Mouse (Mus musculus) ES-E14 (cell line): ENCODE measurements around the gene Mansc1. TPM values are rescaled to one million over a fixed set of nuclear protein-coding genes. Genes with fewer than 3 reads are reported as not detected.

Experiments used
- DNase-seq: peaks from one replicate; pipeline ENCODE4 v3.0.0-alpha.2; 2013; ENCODE audit warnings: low read depth, low spot score
- H3K27ac ChIP-seq: 2 replicates; pipeline ENCODE4 v1.5.1; 2012; ENCODE audit warnings: low read depth, mild to moderate bottlenecking, low read length, moderate library complexity, mixed read lengths; ENCODE audit not compliant: poor library complexity, insufficient read depth, severe bottlenecking
- H3K36me3 ChIP-seq: 2 replicates; pipeline ENCODE4 v1.6.1; 2012; ENCODE audit warnings: mild to moderate bottlenecking, low read length, moderate library complexity, mixed read lengths; ENCODE audit not compliant: control insufficient read depth, poor library complexity, insufficient read depth, severe bottlenecking
- H3K4me1 ChIP-seq, 2 experiments: fragments of 150-350 bp in 1 of 2; sonication (generic) in 1 of 2; 2 replicates each; pipeline ENCODE4 v1.6.1; 2012; ENCODE audit warnings: low read length in 2 of 2, mild to moderate bottlenecking in 1 of 2, mixed read lengths in 1 of 2; ENCODE audit not compliant: control insufficient read depth in 2 of 2, insufficient read depth in 2 of 2, poor library complexity in 1 of 2
- H3K4me3 ChIP-seq, 2 experiments: fragments of 150-350 bp in 1 of 2; sonication (generic) in 1 of 2; 2 replicates each; pipeline ENCODE4 v1.5.1; 2012; ENCODE audit warnings: low read length in 2 of 2, low read depth in 1 of 2, mild to moderate bottlenecking in 1 of 2, mixed read lengths in 1 of 2; ENCODE audit not compliant: insufficient read depth in 1 of 2, poor library complexity in 1 of 2, severe bottlenecking in 1 of 2
- H3K9ac ChIP-seq: 2 replicates; pipeline ENCODE4 v1.6.1; 2012; ENCODE audit warnings: low read depth, mild to moderate bottlenecking, low read length, mixed read lengths; ENCODE audit not compliant: poor library complexity, insufficient read depth, severe bottlenecking
- H3K9me3 ChIP-seq: fragments of 150-350 bp; sonication (generic); 2 replicates; pipeline ENCODE4 v1.6.1; 2012; ENCODE audit warnings: low read depth, mild to moderate bottlenecking, low read length; ENCODE audit not compliant: control insufficient read depth, insufficient read depth
- CHD2 ChIP-seq: IDR thresholded peaks from 2 replicates; pipeline ENCODE4 v1.6.1; 2014; ENCODE audit warnings: mild to moderate bottlenecking, low read depth, low read length, inconsistent platforms
- HCFC1 ChIP-seq: IDR thresholded peaks from 2 replicates; pipeline ENCODE4 v1.6.1; 2012; ENCODE audit warnings: low read length, inconsistent platforms, borderline replicate concordance; ENCODE audit not compliant: insufficient read depth
- MAFK ChIP-seq: IDR thresholded peaks from 2 replicates; pipeline ENCODE4 v1.6.1; 2014; ENCODE audit warnings: mild to moderate bottlenecking, low read depth, low read length, inconsistent platforms; ENCODE audit not compliant: insufficient read depth
- ZC3H11A ChIP-seq: IDR thresholded peaks from 2 replicates; pipeline ENCODE4 v1.6.1; 2012; ENCODE audit warnings: low read depth, mild to moderate bottlenecking, inconsistent platforms, low read length, borderline replicate concordance
- ZNF384 ChIP-seq: IDR thresholded peaks from 2 replicates; pipeline ENCODE4 v1.6.1; 2012; ENCODE audit warnings: low read depth, low read length, inconsistent platforms
- in situ Hi-C, 2 experiments: fragments of 600-800 bp; cut with MboI; formaldehyde crosslinking; loops; one replicate each; pipeline ENCODE4 v1.15.1; 2025; ENCODE audit warnings: low sequenced_read_pairs in 2 of 2, inconsistent platforms in 1 of 2; ENCODE audit not compliant: unreplicated experiment in 2 of 2
- total RNA-seq: library from RNA; depleted of rRNA; stranded (reverse); fragments of 300-350 nt; gene quantifications from 2 replicates; pipeline ENCODE4 v1.2.3, GENCODE M21; 2012

Gene Mansc1
- total RNA-seq, 1 experiment = 0.58 TPM

DNA sequence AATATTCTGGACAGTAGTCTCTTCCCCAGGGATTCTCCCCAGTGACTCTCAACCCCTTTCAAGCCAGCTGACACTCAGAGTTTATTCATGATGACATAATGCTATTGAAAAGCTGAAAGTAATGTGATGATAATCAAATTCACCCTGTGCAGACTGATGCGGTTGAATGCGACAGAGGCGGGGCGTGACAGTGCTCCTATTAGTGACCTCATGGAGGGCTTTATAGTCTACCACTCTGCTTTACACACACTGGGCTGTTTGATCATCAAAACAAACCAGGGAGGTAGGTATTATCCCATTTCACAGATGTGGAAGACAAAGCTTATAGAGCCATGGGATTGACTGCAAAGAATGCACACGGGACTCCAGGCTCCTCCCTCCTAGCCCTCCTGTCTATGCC lies 50.2 kb downstream of the Mansc1 start:
- Histone ChIP-seq H3K9ac (no peak overlapping the region), H3K4me3 (no peak overlapping the region), H3K4me1 (peaks cover 8 to 11% of the 10 kb centered on the region in 2 experiments), H3K27ac (no peak overlapping the region), H3K9me3 (no peaks in the 10 kb centered on the region), H3K36me3 (no peaks in the 10 kb centered on the region)
- TF ChIP-seq CHD2 (no peak), MAFK (no peak), HCFC1 (no peak), ZC3H11A (no peak), ZNF384 (no peak)
- in situ Hi-C loops = no loop called here
- DNase-seq = no peak

DNA sequence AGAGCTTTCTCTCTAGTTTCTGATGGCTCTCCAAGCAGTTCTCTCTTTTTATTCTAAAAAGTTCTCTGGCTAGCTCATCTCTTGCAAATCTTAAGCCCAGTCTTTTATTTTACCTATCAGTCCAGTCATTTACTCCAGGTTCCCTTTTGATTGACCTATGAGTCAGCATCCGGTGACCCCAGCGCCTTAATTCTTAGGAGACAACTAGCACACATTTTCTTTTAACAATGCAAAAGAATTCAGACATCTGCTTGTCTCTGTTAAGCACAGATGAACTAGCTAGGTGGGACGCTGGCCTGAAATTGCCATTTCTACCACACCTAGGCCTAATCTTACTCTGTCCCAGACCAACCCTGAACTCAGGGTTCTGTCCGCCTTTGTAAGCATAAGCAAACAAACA lies 52.8 kb downstream of the Mansc1 start:
- in situ Hi-C loops = no loop called here
- TF ChIP-seq CHD2 (no peak), MAFK (peak; percentile 77)
- Histone ChIP-seq H3K36me3 (no peaks in the 10 kb centered on the region), H3K27ac (no peak overlapping the region), H3K4me1 (peaks cover 8 to 11% of the 10 kb centered on the region in 2 experiments), H3K9me3 (no peaks in the 10 kb centered on the region), H3K4me3 (no peak overlapping the region), H3K9ac (no peak overlapping the region)
- no peak for DNase-seq

DNA sequence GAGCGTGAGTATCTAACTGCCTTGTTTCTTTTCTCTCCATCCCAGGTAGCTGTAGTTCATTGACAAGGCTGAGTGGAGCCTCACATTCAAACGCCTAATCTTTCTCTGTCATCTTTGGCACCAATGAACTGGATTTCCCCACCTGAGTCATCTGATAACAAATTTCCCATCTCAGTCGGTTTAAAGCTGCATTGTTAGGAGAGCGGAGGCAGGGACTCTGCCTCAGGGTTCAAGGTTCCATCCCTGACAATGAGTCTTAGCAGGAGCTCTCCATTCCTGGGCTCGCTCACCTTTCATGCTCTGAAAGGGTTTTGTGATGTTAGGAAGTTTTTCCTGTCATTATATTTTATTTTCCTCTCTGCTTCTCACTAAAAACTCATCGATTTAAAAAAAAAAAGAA lies 54.2 kb downstream of the Mansc1 start:
- Histone ChIP-seq H3K27ac (no peak overlapping the region), H3K9me3 (no peaks in the 10 kb centered on the region), H3K9ac (no peak overlapping the region), H3K4me3 (no peak overlapping the region), H3K36me3 (no peaks in the 10 kb centered on the region), H3K4me1 (peaks cover 8 to 11% of the 10 kb centered on the region in 2 experiments)
- no peak for TF ChIP-seq CHD2
- no peak for TF ChIP-seq MAFK
- TF ChIP-seq ZNF384 = no peak
- no peak for TF ChIP-seq HCFC1
- no peak for TF ChIP-seq ZC3H11A
- in situ Hi-C loops = no loop called here
- no peak for DNase-seq

DNA sequence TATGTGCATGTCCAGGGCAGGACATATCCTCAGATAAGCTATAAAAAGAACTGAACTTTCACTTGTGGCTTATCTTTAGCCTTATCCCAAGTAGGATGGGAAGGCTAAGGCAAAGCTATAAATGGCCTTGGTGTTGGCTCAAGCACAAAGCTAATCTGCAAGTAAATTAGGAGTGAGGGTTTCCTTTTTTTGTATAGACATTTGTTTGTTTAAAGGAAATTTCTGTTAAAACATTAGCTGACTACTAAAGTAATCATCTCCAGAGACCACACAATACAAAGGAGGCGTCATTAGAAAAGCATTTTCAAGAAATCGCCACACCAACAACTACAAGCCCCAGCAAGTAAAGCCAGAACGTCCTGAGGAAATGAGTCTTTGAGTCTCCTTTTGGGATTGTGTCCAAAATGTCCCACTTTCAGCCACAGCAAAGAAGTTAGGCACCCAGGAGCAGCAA lies 57.0 kb downstream of the Mansc1 start:
- H3K9ac ChIP-seq = no peak overlapping the region
- in situ Hi-C loops = no loop called here
- H3K9me3 ChIP-seq = no peaks in the 10 kb centered on the region
- H3K27ac ChIP-seq = no peak overlapping the region
- H3K4me1 ChIP-seq = peaks cover 8 to 11% of the 10 kb centered on the region in 2 experiments
- DNase-seq = no peak
- TF ChIP-seq HCFC1 = no peak
- TF ChIP-seq ZNF384 = no peak
- no peak for TF ChIP-seq MAFK
- no peak for TF ChIP-seq CHD2
- no peak for TF ChIP-seq ZC3H11A
- no peaks in the 10 kb centered on the region for H3K36me3 ChIP-seq
- no peak overlapping the region for H3K4me3 ChIP-seq

DNA sequence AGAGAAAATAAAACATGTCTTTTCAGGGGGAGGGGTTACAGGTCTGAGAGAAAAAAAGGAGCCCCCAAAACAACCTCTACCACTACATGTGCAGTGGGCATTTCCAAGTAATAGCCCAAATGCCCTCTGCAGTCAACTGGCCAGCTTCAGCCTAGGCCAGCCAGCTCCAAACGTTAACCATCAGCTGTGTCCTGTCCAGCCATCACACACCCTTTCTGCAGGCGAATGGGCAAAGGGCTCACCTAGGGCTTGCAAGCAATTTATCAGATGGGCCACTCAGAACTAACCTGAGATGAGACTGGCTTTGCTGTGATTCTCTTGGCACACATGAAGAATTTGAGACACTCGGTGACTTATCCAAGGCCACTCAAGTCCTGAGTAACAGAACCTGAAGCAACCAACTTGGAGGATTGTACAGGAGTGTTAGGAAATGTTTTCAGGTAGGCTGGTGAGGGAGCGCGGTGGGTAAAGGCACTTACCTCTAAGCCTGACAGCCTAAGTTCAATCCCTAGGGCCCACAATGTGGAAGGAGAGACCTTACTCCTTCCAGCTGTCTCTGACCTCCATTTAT lies 64.2 kb downstream of the Mansc1 start:
- no peak for TF ChIP-seq CHD2
- no peak for TF ChIP-seq HCFC1
- TF ChIP-seq ZNF384 = no peak
- Histone ChIP-seq H3K36me3 (no peaks in the 10 kb centered on the region), H3K9me3 (no peaks in the 10 kb centered on the region), H3K4me1 (peaks cover 0 to 2% of the 10 kb centered on the region in 2 experiments; a peak in 2 of 4 replicates), H3K4me3 (no peak overlapping the region), H3K27ac (no peak overlapping the region), H3K9ac (no peak overlapping the region)
- DNase-seq = no peak
- in situ Hi-C loops = no loop called here
